Mouse (Mus musculus) gastrocnemius, postnatal 4 days (tissue): ENCODE data around the gene Trim8. TPM values are rescaled to one million over a fixed set of nuclear protein-coding genes. Genes with fewer than 3 reads are reported as not detected.
A peak's percentile ranks its signal among the peaks of the same experiment; 100 is the strongest.

ENCODE experiments used
- DNase-seq, 2 experiments: peaks; one replicate each; pipeline ENCODE4 v3.0.0; 2021 to 2022; ENCODE audit warnings: low spot score in 2 of 2, mixed read lengths in 2 of 2
- total RNA-seq, 2 experiments: library from RNA; stranded (reverse); gene quantifications; 2 replicates each; pipeline ENCODE4 v1.2.3; 2021

Trim8 gene
- total RNA-seq, 2 experiments from 2014 or later = 40.4 to 41.4 TPM

- DNase-seq = no peak
These were observed 22.0 kb upstream of the Trim8 start for GRCm38 (mm10) chr19:46479306-46480075.

- DNase-seq = no peak
These were observed 20.7 kb upstream of the Trim8 start for GRCm38 (mm10) chr19:46480624-46481345.

- DNase-seq = no peak
These were observed 20.1 kb upstream of the Trim8 start for GRCm38 (mm10) chr19:46481352-46481751.

- no peak for DNase-seq
These were observed 19.7 kb upstream of the Trim8 start for GRCm38 (mm10) chr19:46481756-46482155.

- DNase-seq = no peak
These were observed 18.5 kb upstream of the Trim8 start for GRCm38 (mm10) chr19:46482896-46483516.

GRCm38 (mm10) chr19:46483701-46484328, 17.7 kb upstream of the Trim8 start:
- DNase-seq = peak in 1 of 2 experiments; percentile 39

GRCm38 (mm10) chr19:46484518-46484917, 17.0 kb upstream of the Trim8 start:
- peak; percentile 56 to 73 for DNase-seq

GRCm38 (mm10) chr19:46485847-46486246, 15.7 kb upstream of the Trim8 start:
- DNase-seq = no peak

- DNase-seq = no peak
These were observed 14.8 kb upstream of the Trim8 start for GRCm38 (mm10) chr19:46486709-46487108.

GRCm38 (mm10) chr19:46489448-46489847, 12.1 kb upstream of the Trim8 start:
- DNase-seq = no peak

- peak in 1 of 2 experiments; percentile 52 for DNase-seq
These were observed 10.9 kb upstream of the Trim8 start for GRCm38 (mm10) chr19:46490634-46491033.

- DNase-seq = no peak
These were observed 6.4 kb upstream of the Trim8 start for GRCm38 (mm10) chr19:46495136-46495535.

GRCm38 (mm10) chr19:46497230-46497629, 4.3 kb upstream of the Trim8 start:
- no peak for DNase-seq

- DNase-seq = no peak
These were observed 2.0 kb upstream of the Trim8 start for GRCm38 (mm10) chr19:46499539-46499835.

- peak; percentile 85 to 96 for DNase-seq
These were observed 1.5 kb upstream of the Trim8 start for GRCm38 (mm10) chr19:46499836-46500580.

GRCm38 (mm10) chr19:46500581-46501341, 741 bp upstream of the Trim8 start:
- peak in 1 of 2 experiments; percentile 59 for DNase-seq

- peak; percentile 74 to 83 for DNase-seq
These were observed 560 bp downstream of the Trim8 start for GRCm38 (mm10) chr19:46502069-46502455.

GRCm38 (mm10) chr19:46502471-46503166, 1.1 kb downstream of the Trim8 start:
- DNase-seq = peak; percentile 70 to 83

- peak in 1 of 2 experiments; percentile 75 for DNase-seq
These were observed 2.0 kb downstream of the Trim8 start for GRCm38 (mm10) chr19:46503351-46504084.
